Mouse (Mus musculus) heart, postnatal 0 days (tissue): ENCODE measurements at regions not wholly inside any gene's neighbourhood (a gene's known extent, or its start where the extent isn't known, plus 50 kb on each side); places are given as distances from the start of the nearest gene placed in this dataset.

Experiments
- CTCF ChIP-seq: IDR thresholded peaks from 2 replicates; pipeline ENCODE4 v1.5.1; 2016; ENCODE audit warnings: antibody characterized with exemption, control low read depth, low read depth
- EP300 ChIP-seq: IDR thresholded peaks from 2 replicates; pipeline ENCODE4 v1.6.1; 2016; ENCODE audit warnings: antibody characterized with exemption, low read depth

GRCm38 (mm10) chr11:110716369-110716768 lies 251.5 kb upstream of the Kcnj16 start:
- no peak for TF ChIP-seq CTCF
- no peak for TF ChIP-seq EP300
